Mouse (Mus musculus) cerebellum, adult 2 months (tissue): Measurements from ENCODE around the gene Hoxd9. TPM values are rescaled to one million over a fixed set of nuclear protein-coding genes. Genes with fewer than 3 reads are reported as not detected.

Source experiments
- DNase-seq, 2 experiments: peaks; one replicate each; pipeline ENCODE4 v3.0.0; 2021
- H3K27ac ChIP-seq: fragments of 200-500 bp; 2 replicates; pipeline ENCODE4 v1.5.1; 2012; ENCODE audit warnings: low read length, control low read depth, inconsistent platforms; ENCODE audit not compliant: insufficient read depth
- H3K27me3 ChIP-seq: fragments of 200-500 bp; 2 replicates; pipeline ENCODE4 v1.6.1; 2012; ENCODE audit warnings: inconsistent platforms, mild to moderate bottlenecking, low read length, moderate library complexity; ENCODE audit not compliant: control insufficient read depth, insufficient read depth
- H3K4me1 ChIP-seq: fragments of 200-500 bp; 2 replicates; pipeline ENCODE4 v1.6.1; 2011; ENCODE audit warnings: low read length; ENCODE audit not compliant: control insufficient read depth, insufficient read depth
- H3K4me3 ChIP-seq: fragments of 200-500 bp; replicated peaks from 2 replicates; pipeline ENCODE3; 2011; ENCODE audit warnings: mild to moderate bottlenecking, low read depth, low read length, control low read depth; ENCODE audit not compliant: insufficient read depth
- CTCF ChIP-seq: fragments of 200-500 bp; IDR thresholded peaks from 2 replicates; pipeline ENCODE4 v1.5.1; 2011; ENCODE audit warnings: low read depth, mild to moderate bottlenecking, control low read depth, low read length, moderate library complexity, borderline replicate concordance; ENCODE audit not compliant: insufficient read depth
- POLR2A ChIP-seq: fragments of 200-500 bp; IDR thresholded peaks from 2 replicates; pipeline ENCODE4 v1.6.1; 2011; ENCODE audit warnings: low read length, control low read depth, borderline replicate concordance; ENCODE audit not compliant: insufficient read depth
- WGBS: fragments of 180-500 bp; shearing (Covaris S2); methylation state at CpG from one replicate; pipeline ENCODE4 v1.1.7; 2018; 5-methylcytosine and 5-hydroxymethylcytosine counted together
- polyA plus RNA-seq: library from polyadenylated mRNA; depleted of rRNA; stranded (reverse); fragments of >200 nt; gene quantifications from 2 replicates; pipeline ENCODE4 v1.2.3, GENCODE M21; 2012

The Hoxd9 gene
- polyA plus RNA-seq, 1 experiment = not detected

DNA sequence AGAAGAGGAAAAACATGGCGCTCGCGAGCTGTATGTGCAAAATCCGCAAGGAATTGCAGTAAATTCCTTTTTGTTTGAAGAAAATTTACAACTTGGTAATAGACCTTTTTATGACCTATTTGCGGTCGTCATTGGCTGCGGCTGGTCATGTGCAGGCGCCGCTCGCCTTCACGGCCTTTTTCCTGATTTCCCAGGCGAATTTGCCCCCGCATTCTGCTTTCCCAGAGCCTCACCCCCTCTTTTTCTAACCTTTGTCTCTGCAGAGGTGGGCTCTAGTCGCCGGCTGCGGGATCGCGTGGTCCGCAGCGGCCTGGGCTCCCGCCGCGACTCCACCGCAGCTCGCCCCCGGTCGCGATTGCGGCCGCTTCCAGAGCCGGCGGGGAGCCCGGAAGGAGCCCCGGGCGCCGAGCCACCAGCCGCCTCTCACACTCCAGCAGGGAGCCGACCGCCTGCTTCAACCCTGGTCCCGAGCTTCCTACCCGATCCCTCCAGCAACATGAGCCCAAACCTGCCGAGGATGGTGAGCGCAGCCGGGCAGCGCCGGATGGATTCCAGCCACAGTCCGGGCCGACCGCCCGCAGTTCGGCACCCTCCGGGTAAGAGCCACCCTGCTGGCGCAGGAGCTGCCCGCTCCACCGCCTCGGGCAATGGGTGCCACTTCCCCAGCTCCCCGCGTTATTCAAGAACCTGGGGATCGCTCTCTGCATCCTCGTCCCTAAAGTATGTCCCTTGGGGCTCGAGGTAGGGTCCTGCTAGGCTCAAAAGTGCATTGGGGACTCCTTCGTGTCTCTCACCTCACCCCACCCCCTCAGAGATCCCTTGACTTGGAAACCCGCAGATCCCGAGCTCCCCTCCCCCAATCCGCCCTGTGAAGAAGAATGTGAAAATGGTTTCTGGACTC, 14.4 kb downstream of the Hoxd9 start, which contains the start of the genes Hoxd3 and Hoxd4:
Gene Hoxd3 (plus strand): TSS at position 207 of the 901 bp plus-strand sequence.
Gene Hoxd4 (plus strand): TSS at position 209 of the 901 bp plus-strand sequence.
- TF ChIP-seq CTCF = no peak
- TF ChIP-seq POLR2A = no peak
- no peaks in the 10 kb centered on the region for H3K4me1 ChIP-seq
- no peak for DNase-seq
- peaks cover 13% of the 10 kb centered on the region; the same call in 1 of the 2 replicates for H3K27me3 ChIP-seq
- no peak within 1 kb of the TSS for H3K27ac ChIP-seq
- WGBS = 3% methylated on average over 65 of the region's 65 CpGs
- no peak within 1 kb of the TSS for H3K4me3 ChIP-seq

DNA sequence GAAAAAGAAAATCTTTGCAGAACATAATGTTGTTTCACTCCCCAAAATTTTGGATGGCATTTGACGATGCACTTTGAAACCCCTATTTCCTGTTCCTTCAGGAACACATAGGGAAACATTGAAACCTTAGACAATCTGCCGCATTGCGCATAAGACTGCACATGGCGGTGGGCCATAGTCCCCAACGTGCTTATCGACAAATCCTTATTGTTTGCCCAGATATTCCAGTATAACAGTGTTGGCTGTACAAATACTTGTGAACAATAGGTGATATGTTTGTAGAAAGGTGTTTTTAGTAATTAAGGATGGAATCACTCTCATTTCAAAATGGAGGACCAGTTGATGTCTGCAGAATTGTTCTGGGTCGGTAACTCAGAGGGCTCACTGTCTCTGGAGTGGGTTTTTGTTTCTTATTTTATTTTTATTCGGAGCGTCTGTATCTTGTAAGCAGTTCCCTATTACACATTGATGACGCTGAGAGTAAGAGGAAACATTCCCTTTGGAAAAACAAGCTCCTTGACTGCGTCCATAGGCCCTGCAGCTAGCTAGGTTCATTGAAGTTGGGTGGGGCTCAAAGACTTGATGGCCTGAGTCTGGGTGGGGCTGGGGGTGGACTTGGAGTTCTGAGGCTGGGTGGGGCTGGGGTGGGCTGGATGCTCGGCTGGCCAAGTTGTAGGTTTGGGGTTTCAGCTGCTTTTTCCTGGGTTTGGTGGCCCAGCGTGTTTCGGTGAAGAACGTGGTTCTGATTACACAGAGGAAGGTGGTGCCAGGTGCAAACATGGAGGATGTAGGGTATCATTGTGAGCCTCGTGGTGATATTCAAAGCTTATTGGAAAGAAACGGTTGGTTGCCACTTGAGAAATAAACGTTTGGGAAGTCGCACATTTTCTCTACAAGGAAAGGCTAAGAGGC, 16.0 kb downstream of the Hoxd9 start:
- Histone ChIP-seq H3K4me1 (no peaks in the 10 kb centered on the region), H3K27ac (no peak overlapping the region), H3K27me3 (peaks cover 13% of the 10 kb centered on the region; the same call in 1 of the 2 replicates), H3K4me3 (no peak overlapping the region)
- WGBS = 6% methylated on average over 19 of the region's 19 CpGs
- DNase-seq = no peak
- TF ChIP-seq CTCF = no peak
- no peak for TF ChIP-seq POLR2A

DNA sequence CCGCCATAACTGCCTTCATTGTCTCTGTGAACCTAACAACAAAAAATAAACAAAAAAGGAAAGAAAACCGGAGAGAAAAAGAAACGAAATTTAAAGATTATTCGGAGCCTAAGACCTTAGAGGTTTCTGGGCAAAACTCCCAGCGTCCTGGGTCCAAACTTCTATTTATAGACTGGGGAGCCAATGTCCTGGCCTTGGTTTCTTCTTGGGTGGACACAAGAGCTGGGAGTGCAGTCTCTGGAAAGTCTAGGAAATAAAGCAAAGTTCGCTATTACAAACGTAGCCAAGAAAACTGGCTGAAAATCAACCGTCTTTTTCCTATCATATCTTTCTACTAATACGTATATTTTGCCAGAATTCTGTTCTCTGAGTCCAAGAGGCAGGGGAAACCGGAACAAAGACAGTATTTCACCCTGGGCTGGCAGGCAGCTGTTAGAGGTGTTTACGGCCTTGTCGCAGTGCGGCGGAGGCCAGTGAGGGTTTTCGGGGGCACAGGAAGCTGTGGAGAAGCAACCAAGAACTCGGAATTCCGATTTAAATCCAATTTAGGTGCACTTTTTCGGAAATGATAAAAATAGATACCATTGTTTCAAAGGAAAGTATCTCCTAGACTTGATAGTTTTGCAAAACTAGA, 16.7 kb downstream of the Hoxd9 start:
- Histone ChIP-seq H3K27ac (no peak overlapping the region), H3K4me1 (no peaks in the 10 kb centered on the region), H3K27me3 (peaks cover 13% of the 10 kb centered on the region; the same call in 1 of the 2 replicates), H3K4me3 (no peak overlapping the region)
- WGBS = 10% methylated on average over 18 of the region's 18 CpGs
- no peak for DNase-seq
- TF ChIP-seq POLR2A (no peak), CTCF (no peak)

DNA sequence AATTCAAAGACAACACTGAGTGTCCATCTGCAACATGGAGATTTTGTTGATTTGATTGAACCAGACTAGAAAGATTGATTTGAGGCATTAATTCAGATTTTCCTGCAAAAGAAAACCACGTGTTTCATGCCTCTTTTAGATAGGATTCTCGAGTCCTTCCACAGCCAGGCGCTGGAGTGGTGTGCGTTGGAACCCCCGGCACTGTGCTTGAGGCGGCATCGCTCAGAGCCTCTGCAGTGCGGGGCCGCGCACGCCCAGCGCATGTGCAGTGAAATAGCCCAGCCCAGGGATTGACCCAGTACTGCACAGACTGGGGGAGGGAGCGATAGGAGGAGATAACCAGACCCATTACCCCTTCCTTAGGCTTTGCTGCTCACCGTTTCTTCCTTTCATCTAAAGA, 17.4 kb downstream of the Hoxd9 start:
- no peak overlapping the region for H3K4me3 ChIP-seq
- WGBS = 3% methylated on average over 14 of the region's 14 CpGs

DNA sequence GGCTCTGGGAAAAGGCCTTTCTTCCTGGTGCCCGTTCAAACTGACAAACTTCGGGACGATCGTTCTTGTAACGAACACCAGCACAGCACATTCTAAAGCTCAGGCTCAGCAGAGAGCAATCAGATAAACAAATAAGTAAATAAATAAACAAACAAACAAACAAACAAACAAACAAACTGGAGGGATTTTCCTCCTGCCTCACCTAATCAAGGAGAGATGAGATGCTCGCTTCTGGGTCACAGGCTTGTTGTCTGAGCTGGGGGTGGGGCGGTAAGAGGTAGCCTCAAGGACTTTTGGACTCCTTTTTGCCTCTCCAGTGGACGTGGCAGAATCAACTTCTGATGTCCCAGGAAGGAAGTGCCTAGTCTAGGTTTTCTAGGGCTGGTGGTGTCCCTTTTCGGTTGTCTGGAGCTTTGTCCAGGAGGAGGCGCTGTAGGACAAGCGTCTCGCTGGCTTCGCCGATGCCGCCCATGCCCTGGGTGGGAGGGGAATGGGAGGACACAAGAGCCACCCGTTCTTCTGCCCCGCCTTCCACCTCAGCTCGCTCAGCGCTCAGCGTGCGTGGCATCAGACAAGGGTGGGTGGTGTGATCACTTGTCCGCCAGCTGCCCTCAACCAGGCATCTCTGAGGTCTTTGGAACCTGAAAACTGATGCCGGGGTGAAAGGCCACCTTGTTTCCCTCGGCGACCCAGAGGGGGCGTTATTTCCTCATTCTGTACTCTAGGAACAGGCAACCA, 18.1 kb downstream of the Hoxd9 start:
- Histone ChIP-seq H3K4me3 (no peak overlapping the region), H3K4me1 (no peaks in the 10 kb centered on the region), H3K27me3 (peaks cover 13% of the 10 kb centered on the region; the same call in 1 of the 2 replicates), H3K27ac (no peak overlapping the region)
- peak; percentile 39 to 57 for DNase-seq
- WGBS = 4% methylated on average over 26 of the region's 26 CpGs
- TF ChIP-seq CTCF (peak; percentile 62), POLR2A (no peak)

More for the DNA sequence above, 17.4 kb downstream of the Hoxd9 start:
- H3K27me3 ChIP-seq = peaks cover 13% of the 10 kb centered on the region; the same call in 1 of the 2 replicates
- H3K4me1 ChIP-seq = no peaks in the 10 kb centered on the region
- no peak for DNase-seq
- no peak overlapping the region for H3K27ac ChIP-seq
- no peak for TF ChIP-seq CTCF
- no peak for TF ChIP-seq POLR2A

DNA sequence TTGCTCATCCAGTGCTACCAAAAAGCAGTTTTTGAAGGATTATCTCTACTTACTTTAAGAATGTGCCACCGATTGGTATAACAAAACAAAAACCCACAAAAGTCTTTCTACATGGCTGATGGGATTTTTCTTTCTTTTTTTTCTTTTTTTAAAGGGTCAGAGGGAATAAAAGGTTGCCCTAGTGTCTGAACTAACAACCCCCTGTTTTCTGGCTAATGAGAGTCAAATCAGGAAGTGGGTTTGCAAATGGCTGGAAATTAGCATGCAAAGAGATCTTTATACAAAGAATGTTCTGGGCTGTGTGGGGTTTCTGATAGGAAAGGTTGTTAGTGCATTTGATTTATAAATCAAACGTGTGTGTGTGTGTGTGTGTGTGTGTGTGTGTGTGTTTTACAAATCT, 22.9 kb downstream of the Hoxd9 start:
- Histone ChIP-seq H3K27ac (no peak overlapping the region), H3K27me3 (peaks cover 4% of the 10 kb centered on the region; the same call in 1 of the 2 replicates), H3K4me3 (no peak overlapping the region), H3K4me1 (no peaks in the 10 kb centered on the region)
- no peak for DNase-seq
- TF ChIP-seq POLR2A = no peak
- WGBS = 7% methylated on average over 2 of the region's 2 CpGs

DNA sequence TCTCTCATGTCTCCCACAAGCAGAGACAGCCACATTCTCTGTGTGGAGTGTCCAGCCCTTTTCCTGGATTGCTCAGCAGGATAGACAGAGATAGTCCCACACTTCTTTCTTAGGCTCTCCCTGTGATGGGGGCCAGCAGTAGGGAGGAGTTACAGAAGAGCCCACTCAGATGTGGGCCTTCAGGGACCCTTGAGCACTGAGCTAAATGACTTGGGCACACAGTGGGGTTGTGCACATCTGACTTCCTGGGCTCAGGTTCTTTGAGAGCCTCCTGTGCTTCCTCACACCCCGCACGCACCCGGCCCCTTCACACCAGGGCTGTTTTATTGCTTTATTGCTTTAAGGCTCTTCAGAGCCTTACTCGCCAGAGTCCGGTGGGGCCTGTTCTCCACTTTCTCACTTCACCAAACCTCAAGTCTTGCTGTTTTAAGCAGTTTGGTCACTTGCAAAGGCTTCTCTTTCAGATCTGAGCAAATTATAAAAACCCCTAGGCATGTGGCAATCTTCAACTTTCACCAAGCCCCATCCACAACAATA, 23.5 kb downstream of the Hoxd9 start:
- Histone ChIP-seq H3K4me3 (no peak overlapping the region), H3K27me3 (peaks cover 4% of the 10 kb centered on the region; the same call in 1 of the 2 replicates), H3K4me1 (no peaks in the 10 kb centered on the region), H3K27ac (no peak overlapping the region)
- DNase-seq = no peak
- WGBS = 5% methylated on average over 5 of the region's 5 CpGs
- TF ChIP-seq CTCF (no peak), POLR2A (no peak)
